Mouse (Mus musculus) left cerebral cortex, adult 2 months (tissue): ENCODE measurements around the gene Xkr7. TPM values are rescaled to one million over a fixed set of nuclear protein-coding genes. Genes with fewer than 3 reads are reported as not detected.

Experiments
- DNase-seq, 2 experiments: peaks; one replicate each; pipeline ENCODE4 v3.0.0; 2021 to 2022; ENCODE audit warnings: low spot score in 2 of 2, mixed read lengths in 1 of 2; ENCODE audit errors: extremely low spot score in 1 of 2
- H3K27ac ChIP-seq: fragments of 200-600 bp; 2 replicates; pipeline ENCODE4 v1.8.1; 2022
- H3K4me3 ChIP-seq: fragments of 200-600 bp; 2 replicates; pipeline ENCODE4 v1.8.1; 2022
- CTCF ChIP-seq: fragments of 200-600 bp; IDR thresholded peaks from 2 replicates; pipeline ENCODE4 v1.8.1; 2022; ENCODE audit warnings: antibody characterized with exemption, mild to moderate bottlenecking, moderate library complexity
- intact Hi-C: fragments of 180-260 bp; cut with DNase I; formaldehyde crosslinking; loops from one replicate; pipeline ENCODE4 v1.15.1; 2025
- total RNA-seq, 2 experiments: library from RNA; stranded (reverse); gene quantifications; 2 replicates each; pipeline ENCODE4 v1.2.3; 2021

The Xkr7 gene
- total RNA-seq, 2 experiments from 2014 or later, result 5.0 to 5.3 TPM

DNA sequence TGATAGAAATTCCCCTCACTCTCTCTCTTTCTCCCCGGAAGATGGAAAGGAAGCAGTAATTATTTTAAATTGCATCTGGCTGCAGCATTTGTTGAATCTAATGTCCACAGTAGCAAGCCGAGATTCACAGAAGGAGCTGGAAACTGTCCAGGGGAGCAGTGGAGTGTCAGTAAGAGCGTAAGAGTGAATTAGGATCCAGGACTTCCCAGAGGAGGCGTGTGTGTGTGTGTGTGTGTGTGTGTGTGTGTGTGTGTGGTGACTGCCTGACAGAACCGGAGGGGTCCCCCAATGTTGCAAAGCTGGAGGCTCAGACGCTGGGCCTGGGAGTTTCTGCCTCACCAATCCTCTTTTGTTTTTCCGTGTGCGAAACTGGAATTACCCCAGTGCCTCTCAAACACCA lies 15.8 kb upstream of the Xkr7 start:
- Histone ChIP-seq H3K4me3 (no peak overlapping the region), H3K27ac (no peak overlapping the region)
- intact Hi-C loops, result loop anchor here (1.0 to 5.0 kb wide), 2 partner anchors 69 to 102 kb away; no protein-coding TSS in a partner anchor
- no peak for DNase-seq
- TF ChIP-seq CTCF, result no peak

DNA sequence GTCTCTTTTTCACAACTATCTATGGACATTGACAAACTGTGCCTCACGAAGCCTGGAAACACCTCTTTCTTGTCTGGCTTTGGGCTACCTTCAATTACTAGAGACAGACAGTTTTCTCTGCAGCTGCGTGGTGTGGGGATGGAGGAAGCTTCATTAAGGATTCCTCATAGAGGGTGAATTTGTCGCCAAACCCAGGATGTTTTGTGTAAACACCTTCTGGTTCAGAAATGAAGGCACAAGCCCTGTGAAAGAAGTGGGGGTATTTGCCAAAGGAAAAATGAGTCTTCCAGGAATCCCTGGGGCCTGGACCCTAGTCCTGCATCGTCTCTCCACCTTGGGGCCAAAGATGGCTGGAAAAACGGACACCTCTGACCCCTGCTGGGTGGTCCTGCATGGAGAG lies 14.9 kb upstream of the Xkr7 start:
- intact Hi-C loops, result loop anchor here (5.0 kb wide), 1 partner anchor 69 kb away; no protein-coding TSS in a partner anchor
- no peak for TF ChIP-seq CTCF
- Histone ChIP-seq H3K27ac (no peak overlapping the region), H3K4me3 (no peak overlapping the region)
- DNase-seq, result no peak

DNA sequence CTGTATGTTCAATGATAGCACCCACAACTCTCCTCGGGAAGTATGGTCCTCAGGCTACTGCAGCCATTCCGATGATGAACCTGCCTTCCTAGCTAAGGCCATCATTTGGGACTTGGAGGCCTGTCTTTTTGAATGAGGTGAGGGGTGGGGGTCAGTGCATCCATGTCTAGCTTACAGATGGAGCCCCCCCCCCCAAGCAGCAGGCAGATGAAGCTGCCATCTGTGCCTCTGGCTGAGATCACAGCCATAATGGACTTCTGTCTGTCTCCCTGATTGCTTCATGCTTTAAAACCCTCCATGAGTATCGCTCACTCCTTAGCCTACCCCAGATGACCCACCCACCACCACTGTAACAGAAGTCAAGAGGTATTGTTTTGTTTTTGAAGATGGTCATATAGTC lies 12.3 kb upstream of the Xkr7 start:
- Histone ChIP-seq H3K27ac (no peak overlapping the region), H3K4me3 (no peak overlapping the region)
- intact Hi-C loops, result loop anchor here (5.0 kb wide), 1 partner anchor 72 kb away; no protein-coding TSS in a partner anchor
- TF ChIP-seq CTCF, result no peak
- DNase-seq, result no peak

DNA sequence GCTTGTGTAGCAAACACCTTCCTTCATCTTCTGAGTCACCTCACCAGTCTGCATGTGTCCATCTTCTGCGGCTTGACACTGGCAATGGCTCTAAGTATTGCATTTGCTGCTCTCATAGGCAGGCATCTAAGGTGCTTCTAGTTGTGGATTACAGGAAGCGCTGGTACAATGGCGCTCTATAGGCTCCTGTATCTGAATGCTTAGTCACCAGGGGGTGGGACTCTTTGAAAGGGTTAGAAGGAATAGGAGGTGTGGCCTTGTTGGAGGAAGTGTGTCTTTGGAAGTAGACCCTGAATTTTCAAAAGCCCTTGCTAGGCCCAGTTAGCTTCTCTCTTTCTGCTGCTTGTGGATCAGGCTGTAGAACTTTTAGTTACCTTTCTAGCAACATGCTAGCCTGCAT lies 10.5 kb upstream of the Xkr7 start:
- Histone ChIP-seq H3K4me3 (no peak overlapping the region), H3K27ac (no peak overlapping the region)
- no peak for TF ChIP-seq CTCF
- intact Hi-C loops, result no loop called here
- DNase-seq, result no peak

DNA sequence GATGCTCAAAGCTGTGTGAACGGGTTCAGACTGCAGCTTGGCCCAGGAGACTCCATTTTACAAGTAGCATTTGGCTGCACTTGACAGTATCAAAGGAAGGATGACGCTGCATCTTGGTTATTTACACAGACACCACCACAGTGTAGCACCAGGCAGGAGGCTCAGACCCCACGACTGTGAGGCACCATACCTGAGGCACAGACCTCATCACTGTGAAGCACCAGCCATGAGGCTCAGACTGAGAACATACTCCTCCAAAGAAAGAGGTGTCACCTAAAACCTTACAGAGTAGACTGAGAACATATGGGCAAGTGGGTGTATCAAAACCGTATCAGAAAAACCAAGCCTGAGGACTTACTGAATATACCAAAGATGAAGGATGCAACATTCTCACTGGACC lies 8.8 kb upstream of the Xkr7 start:
- H3K27ac ChIP-seq, result no peak overlapping the region
- intact Hi-C loops, result no loop called here
- H3K4me3 ChIP-seq, result no peak overlapping the region
- TF ChIP-seq CTCF, result no peak
- DNase-seq, result no peak

DNA sequence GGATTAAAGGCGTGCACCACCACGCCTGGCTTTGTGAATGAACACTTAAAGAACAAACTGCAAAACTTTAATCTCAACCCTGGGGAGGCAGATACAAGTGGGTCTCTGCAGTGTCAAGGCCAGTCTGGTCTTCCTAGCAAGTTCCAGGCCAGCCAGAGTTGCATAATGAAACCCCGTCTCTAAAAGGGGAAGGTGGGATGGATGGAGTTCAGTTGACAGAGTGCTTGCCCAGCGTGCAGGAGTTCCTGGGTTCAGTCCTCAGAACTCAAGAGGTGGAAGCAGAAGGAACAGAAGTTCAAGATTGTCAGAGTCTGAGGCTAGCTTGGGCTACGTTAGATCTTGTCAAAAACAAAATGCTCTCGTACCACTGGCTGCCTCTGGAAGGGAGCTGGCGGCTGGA lies 5.6 kb upstream of the Xkr7 start:
- intact Hi-C loops, result no loop called here
- no peak for TF ChIP-seq CTCF
- no peak overlapping the region for H3K27ac ChIP-seq
- H3K4me3 ChIP-seq, result no peak overlapping the region
- DNase-seq, result no peak

DNA sequence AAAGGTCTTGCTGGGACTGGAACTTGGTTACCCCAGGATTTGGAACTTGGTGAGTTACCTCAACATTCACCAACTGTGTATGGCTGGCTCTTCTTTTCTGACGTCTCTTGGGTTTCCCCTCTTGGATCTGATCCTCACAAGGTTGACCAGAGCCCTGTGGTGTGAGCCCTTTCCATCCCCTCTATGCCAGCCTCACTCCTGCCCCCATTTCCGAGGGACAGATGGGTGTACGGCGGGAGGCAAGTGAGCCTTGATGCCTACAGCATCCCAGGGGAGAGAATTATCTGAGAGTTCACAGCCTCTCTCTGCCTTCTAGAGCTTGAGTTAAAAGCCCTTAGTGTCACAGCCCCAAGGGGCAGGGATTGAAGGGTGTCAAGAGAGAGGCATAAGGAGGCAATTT lies 4.2 kb upstream of the Xkr7 start:
- H3K4me3 ChIP-seq, result no peak overlapping the region
- no peak for DNase-seq
- no peak for TF ChIP-seq CTCF
- no peak overlapping the region for H3K27ac ChIP-seq
- intact Hi-C loops, result no loop called here

DNA sequence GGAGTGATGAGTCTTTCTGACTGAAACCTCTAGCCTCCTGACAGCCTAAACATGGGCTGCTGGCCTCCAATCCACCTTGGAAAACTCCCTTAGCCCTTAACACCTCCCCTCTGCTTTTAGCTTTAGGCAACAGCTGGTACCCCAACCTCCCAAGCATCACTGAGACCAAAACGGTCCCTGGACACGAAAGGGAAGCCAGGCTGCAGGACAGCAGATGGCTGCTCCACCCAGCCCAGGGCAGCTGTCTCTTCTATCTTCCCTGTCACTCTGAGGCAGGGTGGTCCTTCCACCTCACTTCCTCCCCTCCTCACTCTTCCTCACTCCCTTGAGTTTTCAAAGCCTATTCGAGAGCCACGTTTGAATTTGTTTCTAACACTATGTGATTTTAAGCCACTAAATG lies 1.2 kb upstream of the Xkr7 start:
- no peak for DNase-seq
- no peak overlapping the region for H3K4me3 ChIP-seq

DNA sequence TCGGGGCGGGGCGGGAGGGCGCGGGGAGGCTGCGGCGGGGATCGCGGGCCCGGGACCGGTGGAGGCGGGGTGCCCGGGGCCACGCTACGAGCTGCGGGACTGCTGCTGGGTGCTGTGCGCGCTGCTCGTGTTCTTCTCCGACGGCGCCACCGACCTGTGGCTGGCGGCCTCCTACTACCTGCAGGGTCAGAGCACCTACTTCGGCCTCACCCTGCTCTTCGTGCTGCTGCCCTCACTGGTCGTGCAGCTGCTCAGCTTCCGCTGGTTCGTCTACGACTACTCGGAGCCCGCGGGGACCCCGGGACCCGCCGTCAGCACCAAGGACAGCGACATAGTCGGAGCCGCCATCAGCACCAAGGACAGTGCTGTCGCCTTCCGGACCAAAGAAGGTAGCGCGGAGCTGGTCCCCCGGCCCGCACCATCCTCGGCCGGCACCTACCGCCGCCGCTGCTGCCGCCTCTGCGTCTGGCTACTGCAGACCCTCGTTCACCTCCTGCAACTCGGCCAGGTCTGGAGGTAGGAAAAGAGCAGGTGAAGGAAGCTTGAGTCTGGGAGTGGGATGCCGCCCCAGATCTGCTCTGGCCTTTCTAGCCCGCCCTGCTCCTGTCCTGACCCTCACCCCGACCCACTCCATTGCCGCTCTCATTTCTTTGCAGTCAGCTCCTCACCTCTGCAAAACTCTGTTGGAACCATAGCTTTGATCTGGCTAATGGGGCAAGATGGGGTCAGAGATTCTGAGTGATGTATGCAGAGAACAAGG lies 611 bp downstream of the Xkr7 start:
- intact Hi-C loops, result no loop called here
- no peak for TF ChIP-seq CTCF
- DNase-seq, result peak; percentile 37 to 44
- peak overlapping the region; percentile 54 for H3K27ac ChIP-seq
- H3K4me3 ChIP-seq, result peak overlapping the region; percentile 49

More for the DNA sequence above, 1.2 kb upstream of the Xkr7 start:
- intact Hi-C loops, result no loop called here
- no peak for TF ChIP-seq CTCF
- H3K27ac ChIP-seq, result no peak overlapping the region

DNA sequence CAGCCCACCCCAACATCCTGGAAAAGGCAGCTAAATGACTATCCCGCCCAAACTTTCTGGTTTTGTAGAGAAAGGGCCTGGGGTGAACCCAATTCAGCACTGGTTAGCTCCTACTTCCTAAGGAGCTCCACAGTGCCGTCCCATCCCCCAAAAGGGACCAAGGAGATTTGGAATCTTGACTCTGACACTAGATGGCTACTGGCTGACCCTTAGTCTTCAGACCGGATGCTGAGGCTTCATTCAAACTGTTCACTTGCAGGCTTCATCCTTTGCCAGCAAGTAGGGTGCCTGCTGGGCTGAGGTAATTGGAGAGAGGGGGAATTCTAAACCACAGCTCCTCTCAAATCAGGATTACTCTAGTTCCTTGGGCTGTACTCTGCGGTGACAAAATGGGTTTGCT lies 1.3 kb downstream of the Xkr7 start:
- Histone ChIP-seq H3K27ac (0 out of 2 replicates have a peak overlapping the region, but pooled peaks have one; percentile 7), H3K4me3 (peak overlapping the region; percentile 49)

DNA sequence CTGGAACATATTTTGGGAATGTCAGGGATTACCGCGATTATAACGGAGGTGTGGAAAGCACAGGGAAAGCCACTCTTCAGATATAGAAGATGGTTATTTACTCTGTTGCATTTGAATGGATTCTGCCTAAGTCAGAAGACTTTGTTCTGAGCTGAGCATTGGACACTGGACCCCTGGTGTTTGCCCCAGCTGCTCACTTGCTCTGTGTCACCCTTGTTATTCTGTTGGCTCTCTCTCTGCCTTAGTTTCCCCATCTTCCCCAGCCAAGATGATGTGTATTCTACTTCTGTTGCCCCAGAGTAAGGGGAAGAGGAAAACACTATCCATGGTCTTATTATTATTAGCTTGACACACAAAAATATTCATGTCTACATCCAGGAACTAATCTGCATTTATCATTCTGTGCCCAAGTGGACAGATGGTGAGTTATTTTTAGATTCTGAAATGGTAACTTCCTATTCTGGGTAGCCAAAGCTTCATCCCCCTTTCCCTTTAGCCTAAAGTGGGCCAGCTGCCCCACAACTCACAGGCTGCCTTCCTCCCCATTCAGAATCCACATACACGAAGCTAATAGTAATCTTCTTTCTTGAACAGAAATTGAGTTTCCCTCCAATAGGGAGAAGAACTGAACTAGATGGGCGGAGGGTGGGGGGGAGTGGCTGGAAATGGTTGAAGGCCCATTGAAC lies 2.0 kb downstream of the Xkr7 start:
- TF ChIP-seq CTCF, result no peak
- no peak for DNase-seq
- peak overlapping the region; percentile 49 for H3K4me3 ChIP-seq
- intact Hi-C loops, result no loop called here
- H3K27ac ChIP-seq, result no peak overlapping the region

More for the DNA sequence above, 1.3 kb downstream of the Xkr7 start:
- TF ChIP-seq CTCF, result no peak
- no peak for DNase-seq
- intact Hi-C loops, result no loop called here

DNA sequence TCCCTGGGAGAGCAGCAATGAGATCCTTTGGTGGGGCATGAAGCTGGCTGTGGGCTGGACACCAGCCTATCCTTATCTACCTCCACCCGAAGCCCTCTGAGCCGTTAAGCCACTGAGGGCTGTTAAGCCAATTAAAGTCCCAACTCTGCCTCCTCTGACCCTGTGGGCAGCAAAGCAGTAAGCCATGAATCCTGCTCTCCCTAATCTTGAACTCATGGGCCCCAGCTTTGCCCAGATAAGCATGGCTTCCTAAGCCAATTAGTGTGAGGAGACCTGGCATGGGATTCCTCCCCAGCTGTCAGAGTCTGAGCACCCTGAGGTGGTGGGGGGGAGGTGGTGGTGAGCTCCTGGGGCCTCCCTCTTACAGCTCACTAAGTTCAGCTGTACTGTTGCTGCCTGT lies 5.0 kb downstream of the Xkr7 start:
- TF ChIP-seq CTCF, result no peak
- Histone ChIP-seq H3K27ac (no peak overlapping the region), H3K4me3 (no peak overlapping the region)
- DNase-seq, result no peak
- intact Hi-C loops, result no loop called here

DNA sequence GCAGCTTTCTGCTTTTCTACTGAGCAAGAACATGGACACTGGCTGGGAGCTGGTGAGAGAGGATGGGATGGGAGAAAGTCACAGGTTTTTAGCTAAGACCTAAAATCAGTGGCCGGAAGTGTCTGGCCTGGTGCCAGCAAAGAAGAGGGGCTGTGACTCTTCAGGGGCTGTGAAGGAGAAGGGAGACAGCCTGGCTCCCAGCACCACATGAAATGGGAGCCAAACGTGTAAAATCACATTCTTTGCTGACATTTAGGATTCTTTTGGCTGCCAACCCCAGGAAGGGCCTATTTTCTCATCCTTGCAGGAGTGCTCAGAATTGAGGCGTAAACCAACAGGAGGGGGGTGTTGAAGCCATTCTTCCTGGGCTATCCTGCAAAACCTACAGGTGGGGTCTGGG lies 12.2 kb downstream of the Xkr7 start:
- no peak overlapping the region for H3K4me3 ChIP-seq
- no peak for TF ChIP-seq CTCF
- intact Hi-C loops, result no loop called here
- DNase-seq, result no peak
- H3K27ac ChIP-seq, result no peak overlapping the region
